Mouse (Mus musculus) midbrain, embryonic 12.5 days (tissue): ENCODE data around the gene Spc25. TPM values are rescaled to one million over a fixed set of nuclear protein-coding genes. Genes with fewer than 3 reads are reported as not detected.
A peak's percentile ranks its signal among the peaks of the same experiment; 100 is the strongest.

Experiments used
- ATAC-seq: fragments of 200-750 bp; cut with Nextera tagmentation; 2 replicates; pipeline ENCODE4 v1.8.0; 2017; ENCODE audit warnings: low read depth, moderate TSS enrichment, moderate library complexity; ENCODE audit not compliant: low FRiP score
- H3K27ac ChIP-seq: fragments of 300-500 bp; sonication (generic); replicated peaks from 2 replicates; pipeline ENCODE4 v1.5.1; 2016; ENCODE audit warnings: mild to moderate bottlenecking
- H3K27me3 ChIP-seq: fragments of 300-500 bp; sonication (generic); 2 replicates; pipeline ENCODE4 v1.6.1; 2016; ENCODE audit warnings: mild to moderate bottlenecking
- H3K36me3 ChIP-seq: fragments of 300-500 bp; sonication (generic); 2 replicates; pipeline ENCODE4 v1.6.1; 2016
- H3K4me1 ChIP-seq: fragments of 300-500 bp; sonication (generic); 2 replicates; pipeline ENCODE4 v1.6.1; 2016
- H3K4me2 ChIP-seq: fragments of 300-500 bp; sonication (generic); replicated peaks from 2 replicates; pipeline ENCODE4 v1.6.1; 2016; ENCODE audit warnings: mild to moderate bottlenecking, moderate library complexity
- H3K4me3 ChIP-seq: fragments of 300-500 bp; sonication (generic); 2 replicates; pipeline ENCODE4 v1.5.1; 2016; ENCODE audit warnings: mild to moderate bottlenecking
- H3K9ac ChIP-seq: fragments of 300-500 bp; sonication (generic); replicated peaks from 2 replicates; pipeline ENCODE4 v1.6.1; 2016; ENCODE audit warnings: mild to moderate bottlenecking, moderate library complexity
- H3K9me3 ChIP-seq: fragments of 300-500 bp; sonication (generic); 2 replicates; pipeline ENCODE4 v1.6.1; 2016; ENCODE audit warnings: mild to moderate bottlenecking
- WGBS: fragments of 180-500 bp; shearing (Covaris S2); methylation state at CpG from one replicate; pipeline ENCODE4 v1.1.7; 2016; 5-methylcytosine and 5-hydroxymethylcytosine counted together
- polyA plus RNA-seq: library from polyadenylated mRNA; unstranded; fragments of >200 nt; fragmentation: Nextera tagmentation; extraction: Ambion mirVana; gene quantifications from 2 replicates; pipeline ENCODE4 v1.2.1, GENCODE M21; 2016

Gene Spc25
- polyA plus RNA-seq, 1 experiment from 2014 or later: 201 TPM

DNA sequence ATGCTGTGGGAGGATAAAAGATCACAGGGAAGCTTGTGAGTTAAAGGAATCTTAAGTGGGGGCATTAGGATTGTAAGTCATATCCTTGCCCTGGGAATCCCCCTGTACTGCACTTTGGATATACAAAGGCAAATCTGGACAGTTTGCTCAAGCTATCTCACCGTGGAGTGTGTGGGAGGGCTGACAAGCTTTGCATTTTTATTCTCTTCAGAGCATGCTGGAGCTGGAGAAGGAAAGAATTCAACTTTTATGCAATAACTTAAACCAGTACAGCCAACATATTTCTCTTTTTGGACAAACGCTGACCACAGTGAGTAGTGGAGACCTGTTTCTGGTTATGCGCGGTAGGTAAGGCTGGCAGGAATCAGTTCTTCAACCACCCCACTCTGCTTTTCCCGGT lies 30.7 kb downstream of the Spc25 start:
- H3K4me2 ChIP-seq: no peak overlapping the region
- 65% methylated on average over 5 of the region's 5 CpGs for WGBS
- H3K9me3 ChIP-seq: 0 out of 2 replicates have a peak, but pooled peaks cover 7% of the 10 kb centered on the region
- no peak overlapping the region for H3K4me3 ChIP-seq
- H3K27me3 ChIP-seq: no peaks in the 10 kb centered on the region
- no peak for ATAC-seq
- no peak overlapping the region for H3K9ac ChIP-seq
- no peaks in the 10 kb centered on the region for H3K36me3 ChIP-seq
- H3K4me1 ChIP-seq: no peaks in the 10 kb centered on the region
- H3K27ac ChIP-seq: no peak overlapping the region

DNA sequence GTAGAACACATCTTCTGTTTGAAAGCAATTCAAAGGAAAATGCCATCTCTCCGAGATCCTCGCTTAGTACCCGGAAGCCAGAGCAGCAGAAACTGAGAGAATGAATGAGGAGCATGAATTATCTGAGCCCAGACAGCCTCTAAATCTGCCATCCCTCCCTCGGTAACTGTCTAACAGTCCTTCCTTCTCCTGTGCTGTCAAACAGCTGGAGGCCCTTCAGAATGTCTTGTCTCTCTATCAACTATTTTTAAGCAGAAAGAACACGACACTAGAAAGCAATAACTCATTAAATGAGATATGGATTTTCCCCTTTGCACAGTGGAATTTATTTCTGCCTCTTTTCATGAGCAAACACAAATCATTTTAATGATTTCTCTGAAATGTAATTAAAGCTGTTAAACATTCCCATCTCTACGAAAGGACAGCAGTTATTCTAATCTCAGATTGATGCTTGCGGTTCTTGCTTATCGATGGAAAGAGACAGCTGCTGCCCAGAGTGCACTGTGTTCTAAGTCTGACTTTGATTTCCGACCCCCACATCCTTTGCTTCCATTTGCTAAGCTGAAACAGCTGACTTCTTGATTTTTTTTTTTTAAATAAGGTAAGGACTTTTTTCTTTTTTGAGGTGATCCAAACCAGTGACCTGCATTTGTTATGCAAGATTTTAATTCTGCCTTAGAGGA lies 35.5 kb downstream of the Spc25 start:
- Histone ChIP-seq H3K27ac (no peak overlapping the region), H3K9ac (no peak overlapping the region), H3K36me3 (no peaks in the 10 kb centered on the region), H3K4me1 (no peaks in the 10 kb centered on the region), H3K4me3 (no peak overlapping the region), H3K4me2 (no peak overlapping the region), H3K9me3 (0 out of 2 replicates have a peak, but pooled peaks cover 7% of the 10 kb centered on the region), H3K27me3 (no peaks in the 10 kb centered on the region)
- 78% methylated on average over 9 of the region's 9 CpGs for WGBS
- no peak for ATAC-seq

DNA sequence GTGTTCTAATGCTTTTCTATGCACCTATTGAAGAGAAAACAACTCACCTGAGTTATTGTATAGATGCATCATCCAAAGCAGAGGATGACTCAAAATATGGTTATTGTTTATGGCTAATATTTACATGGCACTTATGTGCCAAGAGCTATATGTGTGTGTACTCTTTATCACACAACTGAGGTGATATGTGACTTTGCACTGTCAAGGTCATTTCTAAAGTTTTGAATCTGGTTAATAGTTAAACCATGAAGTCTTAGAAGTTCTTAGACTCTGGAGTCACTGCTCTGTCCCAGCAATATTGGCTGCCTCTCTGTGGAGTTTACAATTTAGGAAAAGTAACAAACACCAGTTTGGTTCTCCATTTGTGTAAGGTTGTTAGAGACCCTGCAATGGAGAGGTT lies 47.1 kb downstream of the Spc25 start:
- H3K4me1 ChIP-seq: no peaks in the 10 kb centered on the region
- no peak overlapping the region for H3K27ac ChIP-seq
- no peak overlapping the region for H3K4me3 ChIP-seq
- H3K9me3 ChIP-seq: no peaks in the 10 kb centered on the region
- no peaks in the 10 kb centered on the region for H3K27me3 ChIP-seq
- H3K36me3 ChIP-seq: no peaks in the 10 kb centered on the region
- H3K4me2 ChIP-seq: no peak overlapping the region
- no peak overlapping the region for H3K9ac ChIP-seq
- ATAC-seq: no peak

DNA sequence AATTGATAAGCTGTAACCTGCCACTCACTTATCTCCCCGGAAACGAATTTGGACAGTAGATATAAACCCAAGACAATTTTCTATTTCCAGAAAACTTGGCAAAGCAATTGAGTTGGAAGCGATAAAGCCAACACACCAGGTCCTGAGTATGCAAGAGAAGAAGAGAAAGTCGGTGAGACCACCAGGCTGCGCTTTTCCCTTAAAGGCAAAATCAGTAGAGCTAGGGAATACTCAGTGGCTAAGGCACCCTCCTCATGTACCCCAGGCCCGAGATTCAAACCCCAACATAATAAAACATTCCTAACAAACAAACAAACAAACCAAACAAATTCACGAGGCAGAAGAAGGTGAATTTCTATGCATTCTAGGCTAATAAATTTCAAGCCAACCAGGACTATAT lies 49.7 kb downstream of the Spc25 start:
- no peaks in the 10 kb centered on the region for H3K9me3 ChIP-seq
- WGBS: 77% methylated on average over 7 of the region's 7 CpGs
- no peak overlapping the region for H3K4me3 ChIP-seq
- peaks cover 3% of the 10 kb centered on the region; the same call in 1 of the 2 replicates for H3K27me3 ChIP-seq
- H3K4me2 ChIP-seq: no peak overlapping the region
- no peak overlapping the region for H3K27ac ChIP-seq
- H3K4me1 ChIP-seq: no peaks in the 10 kb centered on the region
- no peaks in the 10 kb centered on the region for H3K36me3 ChIP-seq
- ATAC-seq: no peak
- H3K9ac ChIP-seq: no peak overlapping the region

- Histone ChIP-seq H3K9ac (no peak overlapping the region), H3K4me3 (no peak overlapping the region), H3K9me3 (no peaks in the 10 kb centered on the region), H3K4me1 (no peaks in the 10 kb centered on the region; the same call in 1 of the 2 replicates), H3K27ac (no peak overlapping the region), H3K36me3 (no peaks in the 10 kb centered on the region), H3K27me3 (peaks cover 3% of the 10 kb centered on the region; the same call in 1 of the 2 replicates), H3K4me2 (no peak overlapping the region)
- 45% methylated on average over 3 of the region's 3 CpGs for WGBS
- ATAC-seq: no peak
Observed at GRCm38 (mm10) chr2:69155861-69156260, 50.1 kb downstream of the Spc25 start.

DNA sequence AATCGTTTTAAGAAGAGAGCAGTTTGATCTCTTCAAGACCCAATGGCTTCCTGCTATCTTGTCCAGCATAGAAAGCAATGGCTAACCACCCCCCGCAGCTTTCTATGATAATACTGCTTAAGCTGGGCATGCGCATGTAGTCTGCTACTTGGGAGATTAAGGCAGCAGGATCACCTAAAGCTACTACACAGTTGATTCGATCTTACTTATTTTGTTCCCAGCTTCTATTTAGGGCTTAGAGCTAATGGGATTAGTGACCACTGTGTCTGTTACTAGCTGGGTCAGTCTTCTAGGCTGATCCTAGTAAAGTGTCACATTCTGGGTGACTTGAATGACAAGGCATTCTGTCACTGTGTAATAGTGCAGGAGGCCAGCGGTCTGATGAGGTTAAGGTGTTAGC lies 55.2 kb downstream of the Spc25 start:
- H3K4me1 ChIP-seq: no peaks in the 10 kb centered on the region; the same call in 1 of the 2 replicates
- no peak overlapping the region for H3K9ac ChIP-seq
- peaks cover 7% of the 10 kb centered on the region; the same call in 1 of the 2 replicates for H3K27me3 ChIP-seq
- no peak overlapping the region for H3K4me2 ChIP-seq
- no peaks in the 10 kb centered on the region for H3K9me3 ChIP-seq
- WGBS: 20% methylated on average over 5 of the region's 5 CpGs
- no peak overlapping the region for H3K4me3 ChIP-seq
- no peaks in the 10 kb centered on the region for H3K36me3 ChIP-seq
- peak; percentile 47; the same call in 1 of the 2 replicates for ATAC-seq
- H3K27ac ChIP-seq: no peak overlapping the region

GRCm38 (mm10) chr2:69149154-69149553 lies 56.8 kb downstream of the Spc25 start:
- H3K27ac ChIP-seq: no peak overlapping the region
- 93% methylated on average over 10 of the region's 10 CpGs for WGBS
- no peak overlapping the region for H3K4me3 ChIP-seq
- H3K4me2 ChIP-seq: no peak overlapping the region
- H3K4me1 ChIP-seq: no peaks in the 10 kb centered on the region; the same call in 1 of the 2 replicates
- H3K27me3 ChIP-seq: peaks cover 7% of the 10 kb centered on the region; the same call in 1 of the 2 replicates
- H3K9me3 ChIP-seq: no peaks in the 10 kb centered on the region
- H3K9ac ChIP-seq: no peak overlapping the region
- no peaks in the 10 kb centered on the region for H3K36me3 ChIP-seq
- no peak for ATAC-seq

DNA sequence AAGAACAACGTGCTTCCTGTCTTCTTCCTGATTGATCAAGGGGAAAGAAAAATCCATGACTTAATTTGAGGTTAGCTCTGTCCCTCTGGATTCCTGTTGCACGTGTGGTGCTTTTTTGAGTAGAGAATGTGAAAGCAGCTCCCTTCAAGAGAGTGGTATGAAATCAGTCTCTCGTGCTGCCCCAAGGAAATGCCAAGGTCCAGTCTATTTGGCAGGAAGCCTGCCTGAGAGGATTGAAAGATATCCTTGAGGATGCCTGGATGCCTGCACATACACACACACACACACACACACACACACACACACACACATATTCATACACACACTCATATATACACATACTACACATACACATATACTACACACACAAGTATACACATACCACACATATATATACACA lies 57.3 kb downstream of the Spc25 start:
- Histone ChIP-seq H3K36me3 (no peaks in the 10 kb centered on the region), H3K27ac (no peak overlapping the region), H3K4me3 (no peak overlapping the region), H3K27me3 (peaks cover 7% of the 10 kb centered on the region; the same call in 1 of the 2 replicates), H3K4me1 (no peaks in the 10 kb centered on the region; the same call in 1 of the 2 replicates), H3K9ac (no peak overlapping the region), H3K4me2 (no peak overlapping the region), H3K9me3 (no peaks in the 10 kb centered on the region)
- 82% methylated on average over 3 of the region's 3 CpGs for WGBS
- ATAC-seq: no peak

Other genes starting within 250 kb of the Spc25 start
- 0.83 and 0.96 TPM in 2 replicates for gene Nostrin, start 70.4 kb downstream of the Spc25 start, polyA plus RNA-seq
- 0.24 TPM in 1 of 2 replicates, not detected in the other for gene G6pc2, start 4.9 kb upstream of the Spc25 start, polyA plus RNA-seq
- gene Abcb11, start 136.4 kb upstream of the Spc25 start, polyA plus RNA-seq: not detected in 2 replicates
- gene Dhrs9, start 174.3 kb upstream of the Spc25 start, polyA plus RNA-seq: not detected in 2 replicates